Mouse (Mus musculus): ENCODE measurements around the gene Hspg2.

GRCm38 (mm10) chr4:137498882-137499583 lies 30.5 kb downstream of the Hspg2 start:
- TF ChIP-seq TAL1 (IDR thresholded peaks at IDR 0.05; ENCODE audit: low read length) = no peak
- TF ChIP-seq GATA1 (IDR thresholded peaks at IDR 0.05; ENCODE audit: low read length) = no peak
